15 mouse cellular contexts compared by ENCODE assay signal in genomic region chr10:4132735-4133134, GRCm38 (mm10).
DNase-seq lines count a peak whose midpoint lies in the region; ATAC-seq and TF ChIP-seq lines count a peak whose summit lies in the region.
"Had no signal": no experiment of that assay in that cellular context is flagged by ENCODE, and none has a peak within 500 bp of the region (broad histone marks: within the 10 kb centered on the region; RNA-seq: fewer than 3 reads in every experiment).

No protein-coding gene starts in this region.

- H3K27me3 ChIP-seq in heart, embryonic 14.5 days (ENCODE audit: control insufficient read depth, insufficient read depth, low read length) = no peaks in the 10 kb centered on the region
- no peaks in the 10 kb centered on the region for H3K27me3 ChIP-seq in lung, postnatal 0 days (replicated peaks; ENCODE audit: insufficient read depth, low read length)
- H3K27me3 ChIP-seq in stomach, embryonic 16.5 days (ENCODE audit: control insufficient read depth, insufficient read depth, low read length) = no peaks in the 10 kb centered on the region
- H3K27me3 ChIP-seq in liver, embryonic 11.5 days (replicated peaks; ENCODE audit: control insufficient read depth, insufficient read depth, low read length) = no peaks in the 10 kb centered on the region
- H3K27me3 ChIP-seq: CH12.LX; embryonic facial prominence, embryonic 15.5 days; forebrain, embryonic 15.5 days; limb, embryonic 15.5 days had no signal

- no peak overlapping the region for H3K4me2 ChIP-seq in heart, embryonic 14.5 days (ENCODE audit: low read length)
- no peak overlapping the region for H3K4me2 ChIP-seq in lung, postnatal 0 days (replicated peaks; ENCODE audit: low read depth, low read length)
- H3K4me2 ChIP-seq in stomach, embryonic 16.5 days (ENCODE audit: low read depth, low read length) = no peak overlapping the region
- no peak overlapping the region for H3K4me2 ChIP-seq in liver, embryonic 11.5 days
- H3K4me2 ChIP-seq: embryonic facial prominence, embryonic 15.5 days; forebrain, embryonic 15.5 days; limb, embryonic 15.5 days had no signal

- TF ChIP-seq EP300 in lung, postnatal 0 days (IDR thresholded peaks at IDR 0.05) = peak; percentile 11; the same call in 1 of the 2 replicates

- peak overlapping the region; percentile 31 to 41; a peak in 3 of 4 replicates for H3K27ac ChIP-seq in heart, embryonic 14.5 days (replicated peaks in 1 of 2; ENCODE audit: control insufficient read depth in 1 of 2, insufficient read depth in 1 of 2, low read depth in 2 of 2, low read length in 2 of 2)
- H3K27ac ChIP-seq in lung, postnatal 0 days (ENCODE audit: low read length) = no peak overlapping the region
- H3K27ac ChIP-seq in stomach, embryonic 16.5 days (ENCODE audit: low read length) = no peak overlapping the region
- H3K27ac ChIP-seq in liver, embryonic 11.5 days (ENCODE audit: low read depth, low read length) = no peak overlapping the region
- H3K27ac ChIP-seq: embryonic facial prominence, embryonic 15.5 days; forebrain, embryonic 15.5 days; limb, embryonic 15.5 days had no signal

- H3K4me1 ChIP-seq in heart, embryonic 14.5 days (ENCODE audit: control insufficient read depth in 2 of 2, insufficient read depth in 2 of 2, low read length in 2 of 2) = peaks cover 14 to 19% of the 10 kb centered on the region in 2 experiments
- no peaks in the 10 kb centered on the region for H3K4me1 ChIP-seq in lung, postnatal 0 days (ENCODE audit: insufficient read depth, low read depth, low read length)
- H3K4me1 ChIP-seq in stomach, embryonic 16.5 days (ENCODE audit: control insufficient read depth, insufficient read depth, low read length) = peaks cover 10% of the 10 kb centered on the region
- no peaks in the 10 kb centered on the region; the same call in none of the 2 replicates for H3K4me1 ChIP-seq in liver, embryonic 11.5 days (replicated peaks; ENCODE audit: control insufficient read depth, insufficient read depth, low read length)
- H3K4me1 ChIP-seq: embryonic facial prominence, embryonic 15.5 days; forebrain, embryonic 15.5 days had no signal

- WGBS in heart, embryonic 14.5 days = 19% methylated on average over 7 of the region's 7 CpGs
- 35% methylated on average over 7 of the region's 7 CpGs for WGBS in lung, postnatal 0 days
- 51% methylated on average over 7 of the region's 7 CpGs for WGBS in stomach, embryonic 16.5 days
- WGBS in liver, embryonic 11.5 days = 54% methylated on average over 7 of the region's 7 CpGs

- no peaks in the 10 kb centered on the region for H3K36me3 ChIP-seq in heart, embryonic 14.5 days (ENCODE audit: control insufficient read depth, insufficient read depth, low read length)
- H3K36me3 ChIP-seq in lung, postnatal 0 days (ENCODE audit: insufficient read depth, low read length) = no peaks in the 10 kb centered on the region
- H3K36me3 ChIP-seq in stomach, embryonic 16.5 days (ENCODE audit: control insufficient read depth, insufficient read depth, low read length) = no peaks in the 10 kb centered on the region
- H3K36me3 ChIP-seq in liver, embryonic 11.5 days (ENCODE audit: control insufficient read depth, insufficient read depth, low read length) = no peaks in the 10 kb centered on the region; the same call in 1 of the 2 replicates
- H3K36me3 ChIP-seq: embryonic facial prominence, embryonic 15.5 days; forebrain, embryonic 15.5 days; limb, embryonic 15.5 days had no signal

- no peaks in the 10 kb centered on the region; the same call in 1 of the 2 replicates for H3K9me3 ChIP-seq in heart, embryonic 14.5 days (ENCODE audit: control insufficient read depth, low read length)
- H3K9me3 ChIP-seq in lung, postnatal 0 days (ENCODE audit: low read length) = no peaks in the 10 kb centered on the region
- no peaks in the 10 kb centered on the region for H3K9me3 ChIP-seq in stomach, embryonic 16.5 days (replicated peaks; ENCODE audit: control insufficient read depth, low read length)
- no peaks in the 10 kb centered on the region for H3K9me3 ChIP-seq in liver, embryonic 11.5 days (ENCODE audit: control insufficient read depth, low read length)
- H3K9me3 ChIP-seq: embryonic facial prominence, embryonic 15.5 days; forebrain, embryonic 15.5 days; limb, embryonic 15.5 days had no signal

- no peak overlapping the region for H3K9ac ChIP-seq in heart, embryonic 14.5 days (ENCODE audit: low read length)
- no peak overlapping the region for H3K9ac ChIP-seq in lung, postnatal 0 days (replicated peaks; ENCODE audit: low read depth)
- no peak overlapping the region for H3K9ac ChIP-seq in stomach, embryonic 16.5 days (ENCODE audit: low read length)
- H3K9ac ChIP-seq in liver, embryonic 11.5 days (ENCODE audit: low read depth, low read length) = no peak overlapping the region
- H3K9ac ChIP-seq: embryonic facial prominence, embryonic 15.5 days; forebrain, embryonic 15.5 days; limb, embryonic 15.5 days had no signal

- no peak for ATAC-seq in heart, embryonic 14.5 days (ENCODE audit: insufficient number of reproducible peaks, insufficient read depth, low FRiP score, low read depth)
- ATAC-seq in lung, postnatal 0 days = peak; percentile 56
- ATAC-seq in stomach, embryonic 16.5 days (ENCODE audit: insufficient read depth, low FRiP score) = peak; percentile 35; the same call in 1 of the 2 replicates
- ATAC-seq in liver, embryonic 11.5 days (replicated peaks; ENCODE audit: low FRiP score) = no peak
- ATAC-seq: forebrain, embryonic 15.5 days had no signal

- H3K4me3 ChIP-seq in heart, embryonic 14.5 days (ENCODE audit: control insufficient read depth in 1 of 2, insufficient read depth in 1 of 2, low read depth in 1 of 2, low read length in 2 of 2) = no peak overlapping the region
- H3K4me3 ChIP-seq in lung, postnatal 0 days (ENCODE audit: low read depth, low read length) = no peak overlapping the region
- no peak overlapping the region for H3K4me3 ChIP-seq in stomach, embryonic 16.5 days (replicated peaks; ENCODE audit: low read length)
- no peak overlapping the region for H3K4me3 ChIP-seq in liver, embryonic 11.5 days (ENCODE audit: low read depth, low read length)
- H3K4me3 ChIP-seq: embryonic facial prominence, embryonic 15.5 days; forebrain, embryonic 15.5 days; limb, embryonic 15.5 days had no signal

- DNase-seq in heart, adult 11 months = no peak
- peak; percentile 53 for DNase-seq in lung, postnatal 0 days (ENCODE audit: low spot score)
- no peak for DNase-seq in lung, postnatal 14 days
- DNase-seq in embryo, embryonic 11 days = peak; percentile 44
- no peak for DNase-seq in liver, embryonic 11.5 days (ENCODE audit: low spot score)
- DNase-seq: adrenal gland, adult 8-10 months; cerebellum, adult 9-11 months; gastrocnemius, postnatal 25 days; thymus, postnatal 14 days had no signal

- no peak for TF ChIP-seq CTCF in lung, postnatal 0 days (IDR thresholded peaks at IDR 0.05)

Comparison
In these comparisons a context has a peak if more than half of its experiments do, and no peak if none do; other contexts are left out.
1. DNase-seq: peak in lung, postnatal 0 days (single experiment) and embryo, embryonic 11 days (single experiment); none in heart, adult 11 months (single experiment), lung, postnatal 14 days (single experiment) and liver, embryonic 11.5 days (single experiment).
2. ATAC-seq: peak in lung, postnatal 0 days (single experiment) and stomach, embryonic 16.5 days (single experiment); none in heart, embryonic 14.5 days (single experiment) and liver, embryonic 11.5 days (single experiment).
3. H3K27ac ChIP-seq: peak in heart, embryonic 14.5 days (2 of 2); none in lung, postnatal 0 days (single experiment), stomach, embryonic 16.5 days (single experiment) and liver, embryonic 11.5 days (single experiment).